Mouse (Mus musculus) midbrain, embryonic 11.5 days (tissue): ENCODE results near the gene Isyna1. TPM values are rescaled to one million over a fixed set of nuclear protein-coding genes. Genes with fewer than 3 reads are reported as not detected.

ENCODE experiments used
- ATAC-seq: fragments of 200-750 bp; cut with Nextera tagmentation; 2 replicates; pipeline ENCODE4 v1.8.0; 2017; ENCODE audit warnings: moderate TSS enrichment, moderate library complexity; ENCODE audit not compliant: low FRiP score
- DNase-seq: peaks from one replicate; pipeline ENCODE4 v3.0.0; 2015; ENCODE audit warnings: low spot score; ENCODE audit errors: missing footprints
- H3K27ac ChIP-seq: fragments of 300-500 bp; sonication (generic); 2 replicates; pipeline ENCODE4 v1.5.1; 2014; ENCODE audit warnings: low read depth, low read length
- H3K27me3 ChIP-seq: fragments of 300-500 bp; sonication (generic); 2 replicates; pipeline ENCODE4 v1.6.1; 2014; ENCODE audit warnings: mild to moderate bottlenecking, low read length, moderate library complexity, mixed read lengths; ENCODE audit not compliant: control insufficient read depth, insufficient read depth
- H3K36me3 ChIP-seq: fragments of 300-500 bp; sonication (generic); 2 replicates; pipeline ENCODE4 v1.6.1; 2014; ENCODE audit warnings: mild to moderate bottlenecking, low read length, moderate library complexity, mixed read lengths; ENCODE audit not compliant: control insufficient read depth, insufficient read depth
- H3K4me1 ChIP-seq: fragments of 300-500 bp; sonication (generic); 2 replicates; pipeline ENCODE4 v1.6.1; 2014; ENCODE audit warnings: low read length; ENCODE audit not compliant: control insufficient read depth, insufficient read depth
- H3K4me2 ChIP-seq: fragments of 300-500 bp; sonication (generic); 2 replicates; pipeline ENCODE4 v1.6.1; 2014; ENCODE audit warnings: mild to moderate bottlenecking, moderate library complexity
- H3K4me3 ChIP-seq: fragments of 300-500 bp; sonication (generic); 2 replicates; pipeline ENCODE4 v1.5.1; 2014; ENCODE audit warnings: low read depth, low read length
- H3K9ac ChIP-seq: fragments of 300-500 bp; sonication (generic); 2 replicates; pipeline ENCODE4 v1.6.1; 2014; ENCODE audit warnings: low read length
- H3K9me3 ChIP-seq: fragments of 300-500 bp; sonication (generic); 2 replicates; pipeline ENCODE4 v1.6.1; 2016; ENCODE audit warnings: low read length; ENCODE audit not compliant: control insufficient read depth
- WGBS: fragments of 180-500 bp; shearing (Covaris S2); extraction: QIAGEN DNeasy Blood & Tissue Kit; methylation state at CpG from one replicate; pipeline ENCODE4 v1.1.7; 2014; 5-methylcytosine and 5-hydroxymethylcytosine counted together
- polyA plus RNA-seq: library from polyadenylated mRNA; unstranded; fragments of >200 nt; fragmentation: Nextera tagmentation; extraction: Ambion mirVana; gene quantifications from 2 replicates; pipeline ENCODE4 v1.2.1, GENCODE M21; 2014

Gene Isyna1
- polyA plus RNA-seq, 1 experiment from 2014 or later, result 56.0 TPM

DNA sequence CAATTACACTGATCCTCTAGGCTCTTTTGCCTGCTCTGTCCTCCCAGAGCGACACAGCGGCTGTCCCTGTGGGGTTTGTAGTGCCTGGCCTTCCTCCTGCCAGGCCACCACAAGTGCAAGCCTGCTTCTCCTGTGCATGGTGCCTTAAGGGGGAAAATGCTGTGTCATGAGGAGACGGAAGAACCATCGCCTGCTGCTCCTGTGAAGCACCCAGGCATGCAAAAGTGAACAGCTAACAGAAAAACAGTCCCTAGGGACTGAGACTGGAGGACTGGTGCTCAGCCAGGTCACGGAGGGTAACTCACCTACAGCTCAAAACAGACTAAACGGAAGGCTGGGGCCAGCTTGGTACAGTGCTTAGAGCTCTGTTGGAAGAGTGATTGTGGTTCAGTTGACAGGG lies 41.4 kb downstream of the Isyna1 start:
- Histone ChIP-seq H3K9me3 (no peaks in the 10 kb centered on the region), H3K4me1 (0 out of 2 replicates have a peak, but pooled peaks cover under 1% of the 10 kb centered on the region), H3K4me3 (no peak overlapping the region), H3K36me3 (no peaks in the 10 kb centered on the region), H3K4me2 (no peak overlapping the region), H3K9ac (no peak overlapping the region), H3K27ac (no peak overlapping the region), H3K27me3 (peaks cover 9% of the 10 kb centered on the region; the same call in 1 of the 2 replicates)
- DNase-seq (no peak), ATAC-seq (no peak)
- WGBS, result 83% methylated on average over 6 of the region's 6 CpGs

DNA sequence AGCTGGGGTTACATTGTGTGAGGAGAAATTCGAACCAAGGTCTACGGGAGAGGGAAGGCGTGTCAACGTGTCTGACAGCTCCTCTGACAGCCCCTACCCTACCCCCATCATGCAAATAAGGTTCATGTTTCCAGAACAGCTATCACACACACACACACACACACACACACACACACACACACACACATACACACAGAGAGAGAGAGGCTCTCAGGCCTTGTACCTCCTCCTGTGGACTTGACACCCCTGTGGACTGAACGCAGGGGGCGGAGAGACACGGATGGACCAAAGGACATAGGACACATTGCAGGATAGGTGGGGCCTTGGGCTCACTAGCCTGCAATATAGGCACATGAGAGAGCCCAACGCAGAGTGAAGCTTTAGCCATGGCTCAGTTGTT lies 42.7 kb downstream of the Isyna1 start:
- 54% methylated on average over 8 of the region's 8 CpGs for WGBS
- Histone ChIP-seq H3K9ac (no peak overlapping the region), H3K9me3 (no peaks in the 10 kb centered on the region), H3K4me2 (no peak overlapping the region), H3K27me3 (no peaks in the 10 kb centered on the region; the same call in 1 of the 2 replicates), H3K4me3 (no peak overlapping the region), H3K4me1 (no peaks in the 10 kb centered on the region), H3K27ac (no peak overlapping the region), H3K36me3 (no peaks in the 10 kb centered on the region)
- no peak for DNase-seq
- ATAC-seq, result no peak

DNA sequence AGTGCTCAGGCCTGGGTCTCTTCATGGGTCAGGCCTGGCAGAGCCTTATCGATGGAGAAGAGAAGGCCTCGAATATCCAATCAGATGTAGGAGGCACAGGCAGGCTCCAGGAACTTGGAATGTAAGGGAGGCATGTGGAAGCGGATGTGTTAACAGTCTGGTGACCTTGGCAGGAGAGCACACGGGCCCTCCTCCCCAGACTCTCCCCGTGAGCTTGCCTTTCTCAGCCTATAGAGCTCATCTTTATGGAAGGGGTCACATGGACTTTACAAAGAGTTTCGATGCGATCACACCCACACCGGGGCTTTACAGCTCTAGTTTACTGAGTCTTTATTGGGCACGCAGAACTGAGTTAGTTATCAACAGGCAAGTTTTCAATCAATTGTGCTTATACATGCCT lies 44.6 kb downstream of the Isyna1 start:
- H3K36me3 ChIP-seq, result no peaks in the 10 kb centered on the region
- no peaks in the 10 kb centered on the region for H3K9me3 ChIP-seq
- H3K9ac ChIP-seq, result no peak overlapping the region
- no peak for DNase-seq
- no peaks in the 10 kb centered on the region for H3K4me1 ChIP-seq
- no peak overlapping the region for H3K27ac ChIP-seq
- no peak overlapping the region for H3K4me2 ChIP-seq
- H3K4me3 ChIP-seq, result no peak overlapping the region
- 81% methylated on average over 9 of the region's 9 CpGs for WGBS
- no peak for ATAC-seq
- H3K27me3 ChIP-seq, result no peaks in the 10 kb centered on the region

GRCm38 (mm10) chr8:70643019-70643418 lies 48.8 kb downstream of the Isyna1 start:
- DNase-seq (no peak), ATAC-seq (no peak)
- Histone ChIP-seq H3K4me3 (no peak overlapping the region), H3K9me3 (no peaks in the 10 kb centered on the region), H3K9ac (no peak overlapping the region), H3K27me3 (no peaks in the 10 kb centered on the region), H3K27ac (no peak overlapping the region), H3K4me2 (no peak overlapping the region), H3K36me3 (no peaks in the 10 kb centered on the region), H3K4me1 (peaks cover 10% of the 10 kb centered on the region)
- WGBS, result 72% methylated on average over 3 of the region's 3 CpGs

DNA sequence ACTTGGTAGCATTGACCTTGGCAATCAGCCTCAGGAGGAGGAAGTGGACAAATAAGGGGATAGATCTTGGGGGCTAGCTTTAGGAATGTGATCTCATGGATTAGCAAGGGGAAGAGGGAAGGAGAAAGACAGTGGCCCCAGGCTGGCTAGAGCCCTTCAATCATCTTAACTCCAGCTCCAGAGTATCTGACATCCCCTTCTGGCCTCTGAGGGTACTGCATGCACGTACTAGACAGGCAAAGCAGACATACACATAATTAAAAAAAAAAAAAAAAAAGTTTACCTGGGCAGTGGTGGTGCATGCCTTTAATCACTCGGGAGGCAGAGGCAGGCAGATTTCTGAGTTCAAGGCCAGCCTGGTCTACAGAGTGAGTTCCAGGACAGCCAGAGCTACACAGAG lies 49.9 kb downstream of the Isyna1 start:
- no peaks in the 10 kb centered on the region for H3K27me3 ChIP-seq
- no peak overlapping the region for H3K27ac ChIP-seq
- no peak for ATAC-seq
- no peak overlapping the region for H3K9ac ChIP-seq
- H3K9me3 ChIP-seq, result no peaks in the 10 kb centered on the region
- H3K4me3 ChIP-seq, result no peak overlapping the region
- H3K36me3 ChIP-seq, result no peaks in the 10 kb centered on the region; the same call in 1 of the 2 replicates
- no peak for DNase-seq
- WGBS, result 82% methylated on average over 2 of the region's 2 CpGs
- H3K4me2 ChIP-seq, result no peak overlapping the region
- H3K4me1 ChIP-seq, result peaks cover 10% of the 10 kb centered on the region

DNA sequence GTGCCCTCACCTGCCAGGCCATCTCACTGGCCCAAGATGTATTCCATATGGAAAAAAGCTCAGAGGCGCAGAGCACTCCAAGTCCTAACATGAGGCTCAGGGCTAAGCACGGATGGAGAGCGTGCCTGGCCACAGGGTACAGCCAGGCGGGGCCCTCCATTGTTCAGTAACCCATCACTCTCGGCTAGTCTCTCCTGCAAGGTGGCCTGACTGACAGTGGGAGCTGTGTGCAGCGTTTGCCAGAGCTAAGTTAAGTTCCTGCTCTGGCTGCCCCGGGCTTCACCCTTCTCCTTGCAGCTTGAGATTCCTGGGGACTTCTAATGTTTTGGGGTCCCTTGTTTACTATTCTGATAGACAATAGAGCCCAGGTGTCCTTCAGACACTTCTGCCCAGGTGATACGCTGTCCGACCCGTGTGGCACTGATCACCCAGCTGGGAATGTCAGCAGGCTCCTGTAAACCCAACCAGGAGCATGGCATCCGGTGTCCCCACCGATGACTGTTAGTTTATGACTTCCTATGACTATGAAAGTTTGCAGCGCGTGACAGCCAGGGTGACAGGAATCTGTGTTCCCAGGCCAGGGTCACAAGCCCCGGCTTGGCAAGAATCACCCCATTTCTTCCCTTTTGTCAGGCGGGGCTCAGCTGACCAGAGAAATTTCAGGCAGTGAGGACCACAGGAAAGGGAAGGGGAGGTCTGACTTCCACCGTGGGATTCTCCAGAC lies 51.5 kb downstream of the Isyna1 start:
- H3K36me3 ChIP-seq, result peaks cover 10% of the 10 kb centered on the region
- 64% methylated on average over 17 of the region's 17 CpGs for WGBS
- no peaks in the 10 kb centered on the region for H3K9me3 ChIP-seq
- H3K4me2 ChIP-seq, result no peak overlapping the region
- H3K4me3 ChIP-seq, result no peak overlapping the region
- no peak overlapping the region for H3K9ac ChIP-seq
- ATAC-seq (no peak), DNase-seq (no peak)
- peaks cover 10% of the 10 kb centered on the region for H3K4me1 ChIP-seq
- H3K27ac ChIP-seq, result no peak overlapping the region
- no peaks in the 10 kb centered on the region for H3K27me3 ChIP-seq

DNA sequence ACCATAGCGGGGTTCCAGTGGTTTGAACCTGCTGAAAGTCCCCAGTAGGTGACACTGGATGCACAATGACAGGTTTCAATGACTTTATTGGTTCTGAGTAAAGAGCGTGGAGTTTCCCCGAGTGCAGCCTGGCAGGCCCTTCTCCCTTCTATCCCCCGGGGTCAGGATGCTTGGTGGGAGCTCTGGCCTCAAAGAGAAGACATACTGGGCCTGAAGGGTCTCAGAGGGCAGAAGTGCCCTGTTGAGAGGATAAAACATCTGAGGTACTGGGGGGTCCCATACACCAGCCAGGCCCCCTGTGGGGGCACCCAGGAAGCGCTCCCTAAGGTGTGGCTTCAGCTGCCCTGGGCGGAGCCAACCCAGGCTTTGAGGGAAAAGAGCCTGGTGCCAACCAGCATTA lies 52.2 kb downstream of the Isyna1 start:
- Histone ChIP-seq H3K9me3 (no peaks in the 10 kb centered on the region), H3K36me3 (peaks cover 10% of the 10 kb centered on the region), H3K4me1 (peaks cover 10% of the 10 kb centered on the region), H3K9ac (no peak overlapping the region), H3K27ac (no peak overlapping the region), H3K4me2 (no peak overlapping the region), H3K27me3 (no peaks in the 10 kb centered on the region), H3K4me3 (no peak overlapping the region)
- 78% methylated on average over 6 of the region's 6 CpGs for WGBS
- ATAC-seq (no peak), DNase-seq (no peak)

GRCm38 (mm10) chr8:70646775-70647174 lies 52.6 kb downstream of the Isyna1 start:
- DNase-seq, result no peak
- Histone ChIP-seq H3K9ac (no peak overlapping the region), H3K36me3 (peaks cover 10% of the 10 kb centered on the region), H3K4me1 (peaks cover 10% of the 10 kb centered on the region), H3K9me3 (no peaks in the 10 kb centered on the region), H3K27me3 (no peaks in the 10 kb centered on the region), H3K4me2 (no peak overlapping the region), H3K4me3 (no peak overlapping the region), H3K27ac (peak overlapping the region; percentile 48; the same call in 1 of the 2 replicates)
- ATAC-seq, result no peak
